In genomic region chr11:77606469-77606834, GRCm38 (mm10) we compare ENCODE assay signal across 8 mouse cellular contexts. TPM values are rescaled to one million over a fixed set of nuclear protein-coding genes. Genes with fewer than 3 reads are reported as not detected.
DNase-seq lines count a peak whose midpoint lies in the region; ATAC-seq and TF ChIP-seq lines count a peak whose summit lies in the region.

No protein-coding gene starts in this region.

- TF ChIP-seq CTCF in liver, adult 2 months (IDR thresholded peaks at IDR 0.05; ENCODE audit: low read depth, low read length), result no peak

- no peak for DNase-seq in liver, adult 2 months (ENCODE audit: extremely low read depth, low read depth, low spot score)
- no peak for DNase-seq in liver
- peak; percentile 18 for DNase-seq in embryonic facial prominence, embryonic 11.5 days (ENCODE audit: low spot score)
- DNase-seq in gastrocnemius, postnatal 14 days, result no peak
- DNase-seq in spleen, postnatal 4 days (ENCODE audit: low spot score in 2 of 2), result no peak
- DNase-seq in adrenal gland, postnatal 14 days, result no peak

- peaks cover 24% of the 10 kb centered on the region; the same call in 1 of the 2 replicates for H3K79me2 ChIP-seq in liver, adult 2 months (ENCODE audit: control insufficient read depth, insufficient read depth, low read length)

- H3K4me2 ChIP-seq in embryonic facial prominence, embryonic 11.5 days (ENCODE audit: low read depth, low read length), result peak overlapping the region; percentile 48
- peak overlapping the region; percentile 76 for H3K4me2 ChIP-seq in hindbrain, embryonic 15.5 days
- H3K4me2 ChIP-seq in midbrain, embryonic 15.5 days, result peak overlapping the region; percentile 81

- H3K36me3 ChIP-seq in liver, adult 2 months (ENCODE audit: control insufficient read depth, insufficient read depth, low read length), result peaks cover 3% of the 10 kb centered on the region; the same call in 1 of the 2 replicates
- H3K36me3 ChIP-seq in embryonic facial prominence, embryonic 11.5 days (replicated peaks; ENCODE audit: control insufficient read depth, insufficient read depth, low read depth, low read length), result no peaks in the 10 kb centered on the region
- H3K36me3 ChIP-seq in hindbrain, embryonic 15.5 days, result no peaks in the 10 kb centered on the region
- H3K36me3 ChIP-seq in midbrain, embryonic 15.5 days (replicated peaks), result no peaks in the 10 kb centered on the region

- H3K27ac ChIP-seq in liver, adult 2 months (replicated peaks; ENCODE audit: insufficient read depth, low read depth, low read length), result peak overlapping the region; percentile 73
- H3K27ac ChIP-seq in embryonic facial prominence, embryonic 11.5 days (replicated peaks; ENCODE audit: low read depth, low read length), result peak overlapping the region; percentile 97; the same call in 1 of the 2 replicates
- H3K27ac ChIP-seq in hindbrain, embryonic 15.5 days (replicated peaks), result peak overlapping the region; percentile 96
- peak overlapping the region; percentile 95 for H3K27ac ChIP-seq in midbrain, embryonic 15.5 days

- H3K27me3 ChIP-seq in liver, adult 2 months (ENCODE audit: control insufficient read depth, insufficient read depth, low read length), result no peaks in the 10 kb centered on the region
- H3K27me3 ChIP-seq in embryonic facial prominence, embryonic 11.5 days (ENCODE audit: control insufficient read depth, insufficient read depth, low read length), result no peaks in the 10 kb centered on the region
- no peaks in the 10 kb centered on the region for H3K27me3 ChIP-seq in hindbrain, embryonic 15.5 days
- H3K27me3 ChIP-seq in midbrain, embryonic 15.5 days (replicated peaks), result no peaks in the 10 kb centered on the region

- 0 out of 2 replicates have a peak, but pooled peaks have one; percentile 3 for ATAC-seq in embryonic facial prominence, embryonic 11.5 days (replicated peaks; ENCODE audit: insufficient number of reproducible peaks, low FRiP score, low TSS enrichment, low read depth)
- ATAC-seq in hindbrain, embryonic 15.5 days (ENCODE audit: low FRiP score, low read depth), result peak; percentile 13; the same call in 1 of the 2 replicates
- ATAC-seq in midbrain, embryonic 15.5 days (replicated peaks), result peak; percentile 41

- intact Hi-C loops in gastrocnemius, postnatal 14 days (cut with DNase I; ENCODE audit: low total_unique reads), result no loop called here

- 5% methylated on average over 6 of the region's 6 CpGs for WGBS in liver, adult 2 months
- WGBS in embryonic facial prominence, embryonic 11.5 days, result 3% methylated on average over 6 of the region's 6 CpGs
- 5% methylated on average over 6 of the region's 6 CpGs for WGBS in hindbrain, embryonic 15.5 days
- 3% methylated on average over 6 of the region's 6 CpGs for WGBS in midbrain, embryonic 15.5 days

- no peaks in the 10 kb centered on the region for H3K9me3 ChIP-seq in embryonic facial prominence, embryonic 11.5 days (replicated peaks; ENCODE audit: control insufficient read depth, low read length)
- H3K9me3 ChIP-seq in hindbrain, embryonic 15.5 days, result no peaks in the 10 kb centered on the region
- no peaks in the 10 kb centered on the region for H3K9me3 ChIP-seq in midbrain, embryonic 15.5 days

- TF ChIP-seq POLR2A in liver, adult 2 months (IDR thresholded peaks at IDR 0.05; ENCODE audit: extremely low read depth, insufficient read depth, low read length), result no peak

- peak overlapping the region; percentile 87 for H3K4me3 ChIP-seq in liver, adult 2 months (ENCODE audit: insufficient read depth, low read depth, low read length)
- H3K4me3 ChIP-seq in embryonic facial prominence, embryonic 11.5 days (ENCODE audit: low read depth, low read length), result peak overlapping the region; percentile 100
- peak overlapping the region; percentile 99 for H3K4me3 ChIP-seq in hindbrain, embryonic 15.5 days
- H3K4me3 ChIP-seq in midbrain, embryonic 15.5 days, result peak overlapping the region; percentile 99

- H3K9ac ChIP-seq in liver, adult 2 months (ENCODE audit: low read depth, low read length), result peak overlapping the region; percentile 90
- H3K9ac ChIP-seq in embryonic facial prominence, embryonic 11.5 days (replicated peaks; ENCODE audit: low read length), result peak overlapping the region; percentile 99
- peak overlapping the region; percentile 99 for H3K9ac ChIP-seq in hindbrain, embryonic 15.5 days
- H3K9ac ChIP-seq in midbrain, embryonic 15.5 days, result peak overlapping the region; percentile 100

- no peaks in the 10 kb centered on the region; the same call in 1 of the 2 replicates for H3K4me1 ChIP-seq in liver, adult 2 months (ENCODE audit: control insufficient read depth, insufficient read depth, low read length)
- no peaks in the 10 kb centered on the region for H3K4me1 ChIP-seq in embryonic facial prominence, embryonic 11.5 days (ENCODE audit: control insufficient read depth, insufficient read depth, low read length)
- peaks cover 33% of the 10 kb centered on the region for H3K4me1 ChIP-seq in hindbrain, embryonic 15.5 days (replicated peaks)
- H3K4me1 ChIP-seq in midbrain, embryonic 15.5 days, result peaks cover 33% of the 10 kb centered on the region

RNA-seq across cellular contexts. Expression of gene Taok1, which starts 1.2 kb away (rescaled TPM):
- 23.0 and 24.6 TPM in 2 replicates for total RNA-seq in liver, adult 2 months (2014; rRNA removed)
- polyA plus RNA-seq in liver, adult 2 months (2012; rRNA removed), result 2.5 and 2.6 TPM in 2 replicates
- 15.1 and 15.3 TPM in 2 replicates for polyA plus RNA-seq in embryonic facial prominence, embryonic 11.5 days (2014; fragmentation: Nextera tagmentation; extraction: Ambion mirVana)
- 20.3 and 20.8 TPM in 2 replicates for polyA plus RNA-seq in hindbrain, embryonic 15.5 days (2015; fragmentation: Nextera tagmentation; extraction: Ambion mirVana)
- 23.1 and 24.2 TPM in 2 replicates for polyA plus RNA-seq in midbrain, embryonic 15.5 days (2015; fragmentation: Nextera tagmentation; extraction: Ambion mirVana)
- total RNA-seq in gastrocnemius, postnatal 14 days (2021), result 10 to 100 TPM; 34.3 to 35.1 TPM
- 53.6 and 53.7 TPM in 2 replicates for total RNA-seq in adrenal gland, postnatal 14 days (2021)
